Mouse (Mus musculus) embryonic facial prominence, embryonic 11.5 days (tissue): Measurements from ENCODE around the gene Olfr541. TPM values are rescaled to one million over a fixed set of nuclear protein-coding genes. Genes with fewer than 3 reads are reported as not detected.

Source experiments
- polyA plus RNA-seq: library from polyadenylated mRNA; unstranded; fragments of >200 nt; fragmentation: Nextera tagmentation; extraction: Ambion mirVana; gene quantifications from 2 replicates; pipeline ENCODE4 v1.2.1, GENCODE M21; 2014

The Olfr541 gene
- polyA plus RNA-seq, 1 experiment from 2014 or later = not detected

Other genes with a start within 250 kb of the Olfr541 start
- not detected in 2 replicates for gene Olfr533, start 233.9 kb upstream of the Olfr541 start, polyA plus RNA-seq
- gene Olfr535, start 213.1 kb upstream of the Olfr541 start, polyA plus RNA-seq = not detected in 2 replicates
- 0.13 TPM in 1 of 2 replicates, not detected in the other for gene Olfr536, start 189.9 kb upstream of the Olfr541 start, polyA plus RNA-seq
- gene Olfr538, start 129.4 kb upstream of the Olfr541 start, polyA plus RNA-seq = not detected in 2 replicates
- not detected in 2 replicates for gene Olfr46, start 96.0 kb upstream of the Olfr541 start, polyA plus RNA-seq
- not detected in 2 replicates for gene Olfr61, start 68.3 kb upstream of the Olfr541 start, polyA plus RNA-seq
- gene Olfr53, start 50.8 kb upstream of the Olfr541 start, polyA plus RNA-seq = not detected in 2 replicates
- not detected in 2 replicates for gene Olfr539, start 37.3 kb upstream of the Olfr541 start, polyA plus RNA-seq
- not detected in 2 replicates for gene Olfr45, start 15.3 kb upstream of the Olfr541 start, polyA plus RNA-seq
- gene Cyp2e1, start 66.5 kb downstream of the Olfr541 start, polyA plus RNA-seq = not detected in 2 replicates
- 0.14 and 0.38 TPM in 2 replicates for gene Syce1, start 90.6 kb downstream of the Olfr541 start, polyA plus RNA-seq
- 3.5 and 3.6 TPM in 2 replicates for gene Zfp941, start 124.9 kb downstream of the Olfr541 start, polyA plus RNA-seq
- gene Urah, start 137.8 kb downstream of the Olfr541 start, polyA plus RNA-seq = 1.1 and 1.3 TPM in 2 replicates
- not detected in 2 replicates for gene Scgb1c1, start 148.3 kb downstream of the Olfr541 start, polyA plus RNA-seq
- not detected in 2 replicates for gene Odf3, start 150.5 kb downstream of the Olfr541 start, polyA plus RNA-seq
- not detected in 2 replicates for gene Gm45785, start 159.1 kb downstream of the Olfr541 start, polyA plus RNA-seq
- 56.7 and 58.3 TPM in 2 replicates for gene Ric8a, start 159.7 kb downstream of the Olfr541 start, polyA plus RNA-seq
- 22.9 and 31.8 TPM in 2 replicates for gene Bet1l, start 160.3 kb downstream of the Olfr541 start, polyA plus RNA-seq
- 185 and 195 TPM in 2 replicates for gene Psmd13, start 184.7 kb downstream of the Olfr541 start, polyA plus RNA-seq
- 17.1 and 19.3 TPM in 2 replicates for gene Sirt3, start 185.0 kb downstream of the Olfr541 start, polyA plus RNA-seq
- gene Cox8b, start 203.2 kb downstream of the Olfr541 start, polyA plus RNA-seq = not detected in 2 replicates
- gene Nlrp6, start 223.6 kb downstream of the Olfr541 start, polyA plus RNA-seq = 0.07 TPM in 1 of 2 replicates, not detected in the other
- gene Pgghg, start 244.1 kb downstream of the Olfr541 start, polyA plus RNA-seq = 12.4 and 14.3 TPM in 2 replicates